Mouse (Mus musculus): ENCODE measurements at regions not wholly inside any gene's neighbourhood (a gene's known extent, or its start where the extent isn't known, plus 50 kb on each side); places are given as distances from the start of the nearest gene placed in this dataset.

DNA sequence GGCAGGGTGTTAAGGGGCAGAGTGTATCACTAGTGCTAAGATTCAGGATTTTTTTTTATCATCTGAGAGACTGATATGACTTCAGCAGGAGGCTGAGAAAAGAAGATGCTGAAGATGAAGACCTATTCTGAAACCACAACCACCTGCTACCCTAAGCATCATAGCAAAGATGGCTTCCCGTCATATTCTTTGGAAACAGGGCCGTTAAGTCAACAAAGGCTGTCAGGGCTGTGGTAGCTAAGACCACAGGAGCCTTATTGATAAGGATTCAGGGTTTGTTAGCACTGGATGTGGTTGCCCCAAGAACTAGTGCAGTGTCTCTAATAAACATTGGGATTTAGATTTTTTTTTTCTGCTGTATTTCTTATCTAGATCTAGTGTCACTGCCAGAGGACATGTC is 56.7 kb upstream of the Rasgrp1 start:
- Histone ChIP-seq H3K27me3 (replicated peaks; ENCODE audit: low read depth, poor library complexity, severe bottlenecking) (no peaks in the 10 kb centered on the region), H3K27ac (replicated peaks) (no peak overlapping the region), H3K4me1 (no peaks in the 10 kb centered on the region), H3K9me3 (no peaks in the 10 kb centered on the region), H3K36me3 (replicated peaks) (no peaks in the 10 kb centered on the region), H3K4me3 (no peak overlapping the region)
- no peak for DNase-seq (ENCODE audit: low spot score)
- 85% methylated on average over 2 of the region's 2 CpGs for WGBS

DNA sequence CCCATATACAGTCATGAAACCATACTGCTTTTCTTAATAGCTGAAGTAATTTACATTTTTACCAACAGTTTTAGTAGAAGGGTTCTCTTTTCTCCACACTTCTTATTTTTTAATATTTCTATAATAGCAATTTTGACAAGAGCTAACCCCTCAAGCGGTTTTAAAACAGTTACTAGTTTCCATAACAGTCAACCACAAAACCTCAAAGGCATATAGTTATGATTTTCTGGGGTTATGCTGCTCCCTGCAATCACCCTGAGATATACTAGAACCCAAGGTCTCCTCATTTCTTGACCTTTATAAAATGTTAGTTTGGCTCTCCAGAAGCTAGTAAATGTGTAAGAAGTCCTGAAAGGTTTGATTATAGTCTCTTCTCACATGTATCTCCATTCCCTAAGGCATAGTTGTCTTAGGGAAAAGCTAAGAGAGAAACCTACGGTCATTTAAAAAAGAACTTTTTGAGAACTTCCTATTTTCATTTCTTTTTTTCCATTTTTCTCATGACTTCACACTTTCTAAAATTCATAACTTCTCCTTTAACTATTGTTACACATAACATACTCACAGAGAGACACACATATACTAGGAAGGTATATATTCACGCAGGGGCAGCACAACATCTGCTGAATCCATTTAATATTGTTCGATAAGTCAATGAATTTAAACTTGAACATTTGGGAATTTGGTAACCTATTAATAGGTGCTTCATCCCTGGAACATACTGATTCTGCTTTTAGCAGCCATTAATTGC is 60.8 kb upstream of the Rasgrp1 start:
- Histone ChIP-seq H3K4me3 (no peak overlapping the region), H3K9me3 (no peaks in the 10 kb centered on the region), H3K36me3 (replicated peaks) (no peaks in the 10 kb centered on the region), H3K4me1 (no peaks in the 10 kb centered on the region), H3K27me3 (replicated peaks; ENCODE audit: low read depth, poor library complexity, severe bottlenecking) (no peaks in the 10 kb centered on the region), H3K27ac (replicated peaks) (no peak overlapping the region)
- no peak for DNase-seq (ENCODE audit: low spot score)
- 89% methylated on average over 4 of the region's 4 CpGs for WGBS

DNA sequence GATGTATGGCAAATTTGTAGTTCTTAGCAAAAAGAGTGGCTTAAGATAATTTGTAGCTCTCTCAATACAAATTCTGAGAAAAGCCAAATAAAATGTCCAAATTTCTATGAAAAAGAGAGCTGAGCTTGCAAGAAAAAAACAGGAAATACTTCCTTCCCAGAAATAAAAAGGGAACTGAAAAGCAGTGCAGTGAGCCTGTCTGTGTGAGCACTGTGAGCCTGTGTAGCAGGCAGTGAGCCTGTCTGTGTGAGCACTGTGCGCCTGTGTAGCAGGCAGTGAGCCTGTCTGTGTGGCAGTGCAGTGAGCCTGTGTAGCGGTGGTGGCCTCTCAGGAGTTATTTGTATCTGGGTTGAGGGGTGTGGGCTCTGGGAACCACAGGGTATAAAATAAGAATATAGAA is 62.7 kb upstream of the Rasgrp1 start:
- no peaks in the 10 kb centered on the region for H3K4me1 ChIP-seq
- 49% methylated on average over 2 of the region's 2 CpGs for WGBS
- DNase-seq (ENCODE audit: low spot score), result no peak

DNA sequence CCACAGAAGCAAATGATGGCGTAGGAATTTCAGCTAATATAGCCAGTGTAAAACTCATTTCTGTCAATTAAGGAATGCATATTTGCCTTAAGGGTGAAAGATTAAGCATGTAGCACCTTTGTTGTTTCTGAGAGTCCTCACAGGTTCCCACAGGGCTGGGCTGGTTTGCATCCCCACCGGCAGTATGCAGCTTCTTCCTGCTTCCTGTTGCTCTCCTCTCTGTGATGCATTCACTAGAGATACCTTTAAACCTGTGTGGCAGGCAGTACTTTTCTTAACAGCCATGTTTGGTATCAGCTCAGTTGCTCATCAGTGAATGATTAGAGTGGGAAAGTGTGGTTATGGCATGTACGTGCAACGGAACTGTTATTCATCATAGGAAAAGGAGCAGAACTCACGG is 65.4 kb upstream of the Rasgrp1 start:
- H3K9me3 ChIP-seq, result no peaks in the 10 kb centered on the region
- H3K4me1 ChIP-seq, result no peaks in the 10 kb centered on the region
- no peaks in the 10 kb centered on the region for H3K36me3 ChIP-seq (replicated peaks)
- H3K4me3 ChIP-seq, result no peak overlapping the region
- 85% methylated on average over 5 of the region's 5 CpGs for WGBS
- H3K27me3 ChIP-seq (replicated peaks; ENCODE audit: low read depth, poor library complexity, severe bottlenecking), result no peaks in the 10 kb centered on the region
- no peak for DNase-seq (ENCODE audit: low spot score)
- no peak overlapping the region for H3K27ac ChIP-seq (replicated peaks)

More for the DNA sequence above, 62.7 kb upstream of the Rasgrp1 start:
- Histone ChIP-seq H3K9me3 (no peaks in the 10 kb centered on the region), H3K36me3 (replicated peaks) (no peaks in the 10 kb centered on the region), H3K27ac (replicated peaks) (no peak overlapping the region), H3K4me3 (no peak overlapping the region), H3K27me3 (replicated peaks; ENCODE audit: low read depth, poor library complexity, severe bottlenecking) (no peaks in the 10 kb centered on the region)

DNA sequence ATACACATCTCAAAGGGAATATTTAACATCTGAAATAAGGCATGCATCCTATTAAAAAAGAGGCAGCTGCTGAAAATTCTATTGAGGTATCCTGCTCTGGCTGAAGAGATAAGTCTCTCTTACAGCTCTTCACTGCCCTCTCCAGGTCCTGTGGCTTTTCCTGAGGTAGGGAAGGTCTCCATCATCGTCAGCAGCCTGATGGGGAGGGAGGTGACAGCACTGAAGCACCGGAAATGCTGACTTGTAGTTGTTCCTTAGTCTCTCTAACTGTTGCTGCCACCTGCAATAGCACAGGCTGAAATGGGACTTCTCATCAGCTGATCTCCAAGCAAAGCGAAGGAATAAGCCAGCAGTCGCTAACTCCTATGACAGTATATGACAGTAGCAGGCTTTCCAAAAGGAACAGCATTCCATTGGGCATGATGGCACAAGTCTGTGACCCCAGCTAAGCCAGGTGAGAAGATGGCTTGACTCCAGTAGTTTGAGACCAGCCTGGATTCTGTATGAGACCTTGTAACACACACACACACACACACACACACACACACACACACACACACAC is 69.3 kb upstream of the Rasgrp1 start:
- WGBS, result 52% methylated on average over 4 of the region's 4 CpGs
- H3K27me3 ChIP-seq (replicated peaks; ENCODE audit: low read depth, poor library complexity, severe bottlenecking), result no peaks in the 10 kb centered on the region
- no peaks in the 10 kb centered on the region for H3K4me1 ChIP-seq
- H3K36me3 ChIP-seq (replicated peaks), result no peaks in the 10 kb centered on the region
- no peaks in the 10 kb centered on the region for H3K9me3 ChIP-seq
- H3K27ac ChIP-seq (replicated peaks), result no peak overlapping the region
- H3K4me3 ChIP-seq, result no peak overlapping the region
- DNase-seq (ENCODE audit: low spot score), result no peak

DNA sequence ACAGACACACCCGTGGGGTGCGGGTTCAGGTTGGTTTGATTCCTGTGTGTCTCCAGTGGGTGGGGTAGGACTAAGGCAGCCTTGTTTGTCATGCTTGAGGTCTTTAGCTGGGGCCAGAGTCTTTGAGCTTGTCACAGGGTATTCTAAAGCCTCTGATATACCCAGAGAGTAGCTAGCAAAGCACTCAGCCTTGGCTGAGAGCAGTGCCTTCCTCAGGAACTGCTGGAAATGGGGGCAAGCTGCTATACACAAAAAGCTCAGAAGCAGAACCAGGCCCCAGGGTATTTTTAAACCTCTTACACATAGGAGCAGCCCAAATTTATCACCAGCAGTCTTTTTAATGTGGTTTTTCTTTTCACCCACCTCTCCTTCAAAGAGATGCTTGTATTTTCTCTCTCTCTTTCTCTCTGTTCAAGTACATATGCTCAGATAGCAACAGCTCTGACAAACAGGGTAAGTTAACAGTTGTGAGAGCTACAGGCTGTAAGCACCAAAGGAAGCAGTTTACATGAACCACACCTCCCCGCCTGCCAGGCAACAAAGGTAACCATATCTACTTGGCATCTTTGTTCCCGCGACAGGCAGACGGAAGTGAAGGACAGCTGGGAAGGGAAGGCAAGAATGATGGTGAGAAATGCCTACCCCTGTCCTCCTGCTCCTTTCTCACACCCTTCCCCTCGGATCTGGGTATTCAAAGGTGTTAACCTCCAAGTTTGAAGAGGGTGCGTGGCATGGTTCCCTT is 74.6 kb upstream of the Rasgrp1 start:
- no peak for DNase-seq (ENCODE audit: low spot score)
- WGBS, result 88% methylated on average over 8 of the region's 8 CpGs
- no peaks in the 10 kb centered on the region for H3K9me3 ChIP-seq

DNA sequence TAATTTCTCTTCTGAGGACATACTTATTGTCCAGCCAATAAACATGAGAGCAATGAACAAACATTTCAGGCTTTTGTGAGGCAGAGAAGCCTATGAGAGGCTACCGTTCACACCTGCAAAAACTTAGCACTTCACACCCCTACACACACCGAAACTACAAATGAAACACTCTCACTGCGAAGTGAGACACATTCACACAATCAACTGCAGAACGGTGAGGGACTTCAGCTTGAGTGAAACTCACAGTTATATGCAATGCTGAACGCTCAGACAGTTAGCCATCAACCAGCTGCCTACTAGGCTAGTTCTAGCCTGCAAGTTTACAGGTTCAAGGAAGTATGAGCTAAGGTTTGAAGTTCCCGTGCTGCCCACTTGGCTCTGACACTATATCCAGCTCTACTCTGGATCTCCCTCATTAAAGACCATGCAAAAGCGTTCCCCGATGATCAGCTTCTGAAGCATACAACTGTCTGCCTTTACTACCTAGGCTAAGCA is 75.4 kb upstream of the Rasgrp1 start:
- no peaks in the 10 kb centered on the region for H3K4me1 ChIP-seq
- WGBS, result 92% methylated on average over 8 of the region's 8 CpGs
- H3K27ac ChIP-seq (replicated peaks), result no peak overlapping the region
- no peaks in the 10 kb centered on the region for H3K9me3 ChIP-seq
- DNase-seq (ENCODE audit: low spot score), result no peak
- no peaks in the 10 kb centered on the region for H3K36me3 ChIP-seq (replicated peaks)
- H3K4me3 ChIP-seq, result no peak overlapping the region
- H3K27me3 ChIP-seq (replicated peaks; ENCODE audit: low read depth, poor library complexity, severe bottlenecking), result no peaks in the 10 kb centered on the region

More for the DNA sequence above, 74.6 kb upstream of the Rasgrp1 start:
- Histone ChIP-seq H3K27ac (replicated peaks) (no peak overlapping the region), H3K4me3 (no peak overlapping the region), H3K36me3 (replicated peaks) (no peaks in the 10 kb centered on the region), H3K4me1 (no peaks in the 10 kb centered on the region), H3K27me3 (replicated peaks; ENCODE audit: low read depth, poor library complexity, severe bottlenecking) (no peaks in the 10 kb centered on the region)

DNA sequence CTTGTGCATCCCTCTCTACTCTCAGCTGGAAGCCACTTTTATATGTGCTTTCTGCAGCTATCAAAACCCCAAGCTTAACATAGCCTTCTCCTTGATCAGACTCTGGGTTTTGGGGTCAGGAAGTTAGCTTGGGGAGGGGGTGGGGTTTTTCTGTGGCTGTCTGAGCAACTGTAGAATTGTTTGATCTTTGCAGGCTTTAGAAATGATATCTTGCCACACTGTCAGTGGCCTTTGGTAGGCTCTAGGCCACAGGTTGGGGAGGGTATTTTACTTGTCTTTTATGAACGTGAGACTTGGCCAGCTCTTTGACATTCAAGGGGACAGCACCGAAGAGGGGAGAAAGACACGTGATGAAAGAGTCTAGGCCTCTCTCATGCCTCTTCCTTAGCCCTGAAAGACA is 75.9 kb upstream of the Rasgrp1 start:
- H3K27ac ChIP-seq (replicated peaks), result no peak overlapping the region
- 89% methylated on average over 3 of the region's 3 CpGs for WGBS
- H3K4me3 ChIP-seq, result no peak overlapping the region
- DNase-seq (ENCODE audit: low spot score), result no peak
- no peaks in the 10 kb centered on the region for H3K9me3 ChIP-seq
- no peaks in the 10 kb centered on the region for H3K36me3 ChIP-seq (replicated peaks)
- H3K4me1 ChIP-seq, result no peaks in the 10 kb centered on the region
- H3K27me3 ChIP-seq (replicated peaks; ENCODE audit: low read depth, poor library complexity, severe bottlenecking), result no peaks in the 10 kb centered on the region

DNA sequence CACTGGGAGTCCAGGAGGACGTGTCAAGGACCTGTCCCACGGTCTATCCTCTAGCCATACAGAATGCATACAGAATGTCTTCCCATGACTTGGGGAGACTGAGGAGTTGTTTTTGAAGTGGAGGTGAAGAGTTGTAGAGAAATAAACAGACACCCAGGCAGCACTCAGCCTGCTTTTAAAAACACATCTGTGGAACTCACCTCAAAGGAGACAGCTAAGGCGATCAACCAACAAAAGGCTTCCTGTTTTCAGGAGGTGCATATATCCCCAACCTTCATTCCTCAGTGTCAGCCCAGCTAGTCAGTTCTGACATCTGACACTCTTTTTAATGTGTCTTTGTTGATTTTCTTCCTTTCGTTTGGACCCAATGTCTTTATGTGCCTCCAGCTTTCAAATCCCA is 78.6 kb upstream of the Rasgrp1 start:
- no peak for DNase-seq (ENCODE audit: low spot score)
- WGBS, result 56% methylated on average over 4 of the region's 4 CpGs
- no peaks in the 10 kb centered on the region for H3K4me1 ChIP-seq
- H3K4me3 ChIP-seq, result no peak overlapping the region
- no peaks in the 10 kb centered on the region for H3K27me3 ChIP-seq (replicated peaks; ENCODE audit: low read depth, poor library complexity, severe bottlenecking)
- no peaks in the 10 kb centered on the region for H3K9me3 ChIP-seq
- no peaks in the 10 kb centered on the region for H3K36me3 ChIP-seq (replicated peaks)
- no peak overlapping the region for H3K27ac ChIP-seq (replicated peaks)

DNA sequence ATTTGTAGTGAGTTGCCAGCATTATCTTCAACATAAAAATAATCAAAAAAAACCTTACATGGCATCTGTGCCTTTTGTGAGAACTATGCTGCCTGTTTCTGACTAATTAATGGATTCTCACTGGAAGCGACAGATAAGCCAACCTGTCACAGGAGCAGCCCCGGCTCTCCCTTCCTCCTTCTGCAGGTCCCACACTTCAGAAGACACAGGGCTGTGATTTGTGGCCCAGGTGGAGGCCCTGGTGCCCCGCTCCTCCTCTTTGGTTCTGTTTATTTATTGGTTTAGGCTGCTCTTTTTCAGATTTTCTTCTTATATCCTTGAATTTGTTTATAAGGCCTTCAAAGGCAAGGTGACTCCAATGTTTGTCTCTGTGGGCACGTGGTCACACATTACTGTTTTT is 80.0 kb upstream of the Rasgrp1 start:
- WGBS, result 80% methylated on average over 4 of the region's 4 CpGs
- H3K4me3 ChIP-seq, result no peak overlapping the region
- DNase-seq (ENCODE audit: low spot score), result no peak
- no peaks in the 10 kb centered on the region for H3K36me3 ChIP-seq (replicated peaks)
- H3K4me1 ChIP-seq, result no peaks in the 10 kb centered on the region
- no peaks in the 10 kb centered on the region for H3K27me3 ChIP-seq (replicated peaks; ENCODE audit: low read depth, poor library complexity, severe bottlenecking)
- no peaks in the 10 kb centered on the region for H3K9me3 ChIP-seq
- H3K27ac ChIP-seq (replicated peaks), result no peak overlapping the region

DNA sequence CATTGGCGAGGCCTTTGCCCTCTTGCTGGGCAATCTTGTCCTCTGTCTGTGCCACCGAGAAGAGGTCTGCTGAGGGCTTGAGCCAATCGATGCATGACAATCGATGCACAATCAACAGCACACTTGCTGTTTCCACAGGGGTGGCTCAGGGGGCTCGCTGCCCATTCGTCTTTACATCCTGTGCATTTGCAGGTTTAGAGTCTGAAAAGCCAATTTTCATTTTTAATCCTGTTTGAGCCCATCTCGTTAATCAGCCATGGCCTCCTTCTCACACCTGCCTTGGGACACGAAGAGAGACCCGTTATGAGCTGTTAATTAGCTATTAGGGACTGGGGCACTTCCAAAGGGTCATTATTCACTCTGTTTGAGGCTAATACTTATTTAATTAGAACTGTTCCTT is 86.4 kb upstream of the Rasgrp1 start:
- Histone ChIP-seq H3K36me3 (replicated peaks) (no peaks in the 10 kb centered on the region), H3K4me3 (no peak overlapping the region), H3K9me3 (no peaks in the 10 kb centered on the region), H3K4me1 (no peaks in the 10 kb centered on the region), H3K27me3 (replicated peaks; ENCODE audit: low read depth, poor library complexity, severe bottlenecking) (no peaks in the 10 kb centered on the region), H3K27ac (replicated peaks) (no peak overlapping the region)
- no peak for DNase-seq (ENCODE audit: low spot score)
- 63% methylated on average over 9 of the region's 9 CpGs for whole genome bisulfite sequencing

DNA sequence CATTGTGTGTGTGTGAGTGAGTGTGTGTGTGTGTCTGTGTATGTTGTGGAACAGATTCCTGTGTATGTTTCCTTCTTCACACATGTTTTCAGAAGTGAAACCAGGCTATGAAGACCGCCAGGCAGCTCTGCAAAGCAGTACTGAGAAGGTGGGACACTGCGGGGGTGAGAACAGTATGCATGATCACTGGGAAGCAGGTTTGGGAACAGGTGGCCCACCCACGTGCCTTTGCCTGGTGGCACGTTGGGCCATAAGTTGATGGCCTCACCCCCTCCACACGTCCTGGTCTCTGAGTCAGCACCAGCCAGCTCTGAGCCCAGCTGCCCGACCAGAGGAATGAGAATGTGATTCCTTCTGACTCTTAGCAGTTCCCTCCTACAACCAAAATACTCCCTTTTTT is 89.2 kb upstream of the Rasgrp1 start:
- Histone ChIP-seq H3K4me1 (no peaks in the 10 kb centered on the region), H3K27me3 (replicated peaks; ENCODE audit: low read depth, poor library complexity, severe bottlenecking) (no peaks in the 10 kb centered on the region), H3K36me3 (replicated peaks) (no peaks in the 10 kb centered on the region), H3K9me3 (no peaks in the 10 kb centered on the region), H3K27ac (replicated peaks) (no peak overlapping the region), H3K4me3 (no peak overlapping the region)
- 74% methylated on average over 6 of the region's 6 CpGs for WGBS
- no peak for DNase-seq (ENCODE audit: low spot score)

DNA sequence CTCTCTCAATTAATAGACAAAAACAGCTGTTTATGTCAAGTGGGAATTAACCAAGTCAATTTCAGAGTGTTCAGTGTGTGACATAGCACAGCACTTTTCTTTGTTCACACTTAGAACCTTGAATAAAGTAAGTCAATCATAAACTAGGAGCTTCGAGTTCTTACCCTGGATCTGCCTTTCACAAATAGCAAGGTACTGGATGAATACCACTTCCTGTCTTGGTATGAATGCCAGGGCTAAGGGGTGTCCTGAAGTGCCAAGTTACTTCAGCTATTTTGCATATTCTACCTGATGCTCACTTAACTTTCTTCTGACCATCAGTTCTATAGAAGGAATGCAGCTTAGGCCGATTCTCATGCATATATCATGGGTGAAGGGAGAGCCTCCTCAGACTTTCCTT is 90.1 kb upstream of the Rasgrp1 start:
- Histone ChIP-seq H3K4me1 (no peaks in the 10 kb centered on the region), H3K36me3 (replicated peaks) (no peaks in the 10 kb centered on the region), H3K27me3 (replicated peaks; ENCODE audit: low read depth, poor library complexity, severe bottlenecking) (no peaks in the 10 kb centered on the region), H3K4me3 (no peak overlapping the region), H3K9me3 (no peaks in the 10 kb centered on the region), H3K27ac (replicated peaks) (no peak overlapping the region)
- WGBS, result 85% methylated on average over 2 of the region's 2 CpGs
- no peak for DNase-seq (ENCODE audit: low spot score)
